Mouse (Mus musculus): ENCODE measurements at regions not wholly inside any gene's neighbourhood (a gene's known extent, or its start where the extent isn't known, plus 50 kb on each side); places are given as distances from the start of the nearest gene placed in this dataset.
"Not testable (repeated sequence)": the region's sequence is repeated elsewhere in the genome, so short reads cannot be mapped to it uniquely, and the experiment has no call there.

- no peak for DNase-seq (ENCODE audit: low spot score in 2 of 2)
Observed at GRCm38 (mm10) chr2:116444163-116444562, 378.5 kb upstream of the Meis2 start.

- DNase-seq (ENCODE audit: low spot score in 2 of 2): no peak
Observed at GRCm38 (mm10) chr2:116440252-116440651, 374.6 kb upstream of the Meis2 start.

- no peak for DNase-seq (ENCODE audit: low spot score in 2 of 2)
Observed at GRCm38 (mm10) chr2:116433481-116433880, 367.8 kb upstream of the Meis2 start.

- no peak for DNase-seq (ENCODE audit: low spot score in 2 of 2)
Observed at GRCm38 (mm10) chr2:116424131-116424530, 358.5 kb upstream of the Meis2 start.

- no peak for DNase-seq (ENCODE audit: low spot score in 2 of 2)
Observed at GRCm38 (mm10) chr2:116417428-116418195, 352.0 kb upstream of the Meis2 start.

- DNase-seq (ENCODE audit: low spot score in 2 of 2): no peak
Observed at GRCm38 (mm10) chr2:116415742-116416141, 350.1 kb upstream of the Meis2 start.

GRCm38 (mm10) chr2:116402113-116402512 is 336.5 kb upstream of the Meis2 start:
- DNase-seq (ENCODE audit: low spot score in 2 of 2): no peak

GRCm38 (mm10) chr2:116399966-116400365 is 334.3 kb upstream of the Meis2 start:
- DNase-seq (ENCODE audit: low spot score in 2 of 2): no peak

GRCm38 (mm10) chr2:116368811-116369210 is 303.2 kb upstream of the Meis2 start:
- DNase-seq (ENCODE audit: low spot score in 2 of 2): no peak

GRCm38 (mm10) chr2:116364136-116364535 is 298.5 kb upstream of the Meis2 start:
- no peak for DNase-seq (ENCODE audit: low spot score in 2 of 2)

- no peak for DNase-seq (ENCODE audit: low spot score in 2 of 2)
Observed at GRCm38 (mm10) chr2:116358145-116358544, 292.5 kb upstream of the Meis2 start.

GRCm38 (mm10) chr2:116348530-116348914 is 282.9 kb upstream of the Meis2 start:
- no peak for DNase-seq (ENCODE audit: low spot score in 2 of 2)

- no peak for DNase-seq (ENCODE audit: low spot score in 2 of 2)
Observed at GRCm38 (mm10) chr2:116347827-116348529, 282.3 kb upstream of the Meis2 start.

- no peak for DNase-seq (ENCODE audit: low spot score in 2 of 2)
Observed at GRCm38 (mm10) chr2:116331801-116332200, 266.2 kb upstream of the Meis2 start.

GRCm38 (mm10) chr2:116322039-116322770 is 256.6 kb upstream of the Meis2 start:
- DNase-seq (ENCODE audit: low spot score in 2 of 2): no peak

- no peak for DNase-seq (ENCODE audit: low spot score in 2 of 2)
Observed at GRCm38 (mm10) chr2:116299551-116299950, 233.9 kb upstream of the Meis2 start.

- DNase-seq (ENCODE audit: low spot score in 2 of 2): no peak
Observed at GRCm38 (mm10) chr2:116289886-116290285, 224.2 kb upstream of the Meis2 start.

- not testable (repeated sequence) for DNase-seq (ENCODE audit: low spot score in 2 of 2)
Observed at GRCm38 (mm10) chr2:116243191-116243590, 177.6 kb upstream of the Meis2 start.

GRCm38 (mm10) chr2:116236731-116237130 is 171.1 kb upstream of the Meis2 start:
- DNase-seq (ENCODE audit: low spot score in 2 of 2): peak in 1 of 2 experiments; percentile 14

GRCm38 (mm10) chr2:116232793-116233192 is 167.2 kb upstream of the Meis2 start:
- DNase-seq (ENCODE audit: low spot score in 2 of 2): no peak

- no peak for DNase-seq (ENCODE audit: low spot score in 2 of 2)
Observed at GRCm38 (mm10) chr2:116216418-116216817, 150.8 kb upstream of the Meis2 start.

Data from frontal cortex, postnatal 10 days (tissue).